Mouse (Mus musculus) midbrain, postnatal 0 days (tissue): ENCODE data around the gene Myo1c. TPM values are rescaled to one million over a fixed set of nuclear protein-coding genes. Genes with fewer than 3 reads are reported as not detected.
A peak's percentile ranks its signal among the peaks of the same experiment; 100 is the strongest.

Source experiments
- ATAC-seq: fragments of 200-750 bp; cut with Nextera tagmentation; 2 replicates; pipeline ENCODE4 v1.8.0; 2017; ENCODE audit warnings: moderate number of reproducible peaks, mild to moderate bottlenecking, moderate TSS enrichment, moderate library complexity; ENCODE audit not compliant: low FRiP score
- DNase-seq: peaks from one replicate; pipeline ENCODE4 v3.0.0-alpha.2; 2015; ENCODE audit warnings: low spot score
- H3K27ac ChIP-seq: fragments of 300-500 bp; sonication (generic); 2 replicates; pipeline ENCODE4 v1.5.1; 2014; ENCODE audit warnings: low read depth, mild to moderate bottlenecking, low read length, mixed read lengths
- H3K27me3 ChIP-seq: fragments of 300-500 bp; sonication (generic); 2 replicates; pipeline ENCODE4 v1.6.1; 2014; ENCODE audit warnings: low read length, control low read depth, mixed read lengths; ENCODE audit not compliant: insufficient read depth
- H3K36me3 ChIP-seq: fragments of 300-500 bp; sonication (generic); 2 replicates; pipeline ENCODE4 v1.6.1; 2014; ENCODE audit warnings: low read length, control low read depth, mixed read lengths; ENCODE audit not compliant: insufficient read depth
- H3K4me1 ChIP-seq: fragments of 300-500 bp; sonication (generic); 2 replicates; pipeline ENCODE4 v1.6.1; 2014; ENCODE audit warnings: mild to moderate bottlenecking, control low read depth, antibody characterized with exemption, low read length, mixed read lengths; ENCODE audit not compliant: insufficient read depth
- H3K4me2 ChIP-seq: fragments of 300-500 bp; sonication (generic); 2 replicates; pipeline ENCODE4 v1.6.1; 2014; ENCODE audit warnings: low read depth, mild to moderate bottlenecking, low read length, mixed read lengths; ENCODE audit not compliant: poor library complexity, severe bottlenecking
- H3K4me3 ChIP-seq: fragments of 300-500 bp; sonication (generic); 2 replicates; pipeline ENCODE4 v1.5.1; 2014; ENCODE audit warnings: low read depth, mild to moderate bottlenecking, low read length, moderate library complexity
- H3K9ac ChIP-seq: fragments of 300-500 bp; sonication (generic); replicated peaks from 2 replicates; pipeline ENCODE4 v1.6.1; 2014; ENCODE audit warnings: mild to moderate bottlenecking, low read length, moderate library complexity, mixed read lengths; ENCODE audit not compliant: poor library complexity, severe bottlenecking
- H3K9me3 ChIP-seq: fragments of 300-500 bp; sonication (generic); 2 replicates; pipeline ENCODE4 v1.6.1; 2016; ENCODE audit warnings: low read length, control low read depth
- CTCF ChIP-seq: IDR thresholded peaks from 2 replicates; pipeline ENCODE4 v1.5.1; 2016; ENCODE audit warnings: antibody characterized with exemption, mild to moderate bottlenecking
- WGBS: fragments of 180-500 bp; shearing (Covaris S2); extraction: QIAGEN DNeasy Blood & Tissue Kit; methylation state at CpG from one replicate; pipeline ENCODE4 v1.1.7; 2014; 5-methylcytosine and 5-hydroxymethylcytosine counted together
- polyA plus RNA-seq: library from polyadenylated mRNA; unstranded; fragments of >200 nt; fragmentation: Nextera tagmentation; extraction: Ambion mirVana; gene quantifications from 2 replicates; pipeline ENCODE4 v1.2.1, GENCODE M21; 2015
- total RNA-seq: library from RNA; depleted of rRNA; stranded (reverse); fragments of >200 nt; gene quantifications from 2 replicates; pipeline ENCODE4 v1.2.3, GENCODE M21; 2014

Myo1c gene
- total and polyA plus RNA-seq, 2 experiments from 2014 or later, result 7.7 to 22.8 TPM

GRCm38 (mm10) chr11:75700557-75700956, 50.3 kb downstream of the Myo1c start:
- ATAC-seq, result no peak

GRCm38 (mm10) chr11:75702761-75703160, 52.5 kb downstream of the Myo1c start:
- no peaks in the 10 kb centered on the region for H3K4me1 ChIP-seq
- H3K4me2 ChIP-seq, result no peak overlapping the region
- H3K9me3 ChIP-seq, result no peaks in the 10 kb centered on the region
- no peak overlapping the region for H3K9ac ChIP-seq
- H3K36me3 ChIP-seq, result peaks cover 25% of the 10 kb centered on the region
- no peaks in the 10 kb centered on the region for H3K27me3 ChIP-seq
- WGBS, result 94% methylated on average over 6 of the region's 6 CpGs
- TF ChIP-seq CTCF, result no peak
- ATAC-seq (no peak), DNase-seq (no peak)
- H3K4me3 ChIP-seq, result no peak overlapping the region
- no peak overlapping the region for H3K27ac ChIP-seq

More at GRCm38 (mm10) chr11:75700557-75700956, 50.3 kb downstream of the Myo1c start:
- Histone ChIP-seq H3K4me1 (no peaks in the 10 kb centered on the region), H3K4me2 (no peak overlapping the region), H3K4me3 (no peak overlapping the region), H3K27ac (no peak overlapping the region), H3K9ac (no peak overlapping the region), H3K9me3 (no peaks in the 10 kb centered on the region), H3K36me3 (peaks cover 29% of the 10 kb centered on the region), H3K27me3 (no peaks in the 10 kb centered on the region)
- TF ChIP-seq CTCF, result no peak
- no peak for DNase-seq
- WGBS, result 96% methylated on average over 5 of the region's 5 CpGs

DNA sequence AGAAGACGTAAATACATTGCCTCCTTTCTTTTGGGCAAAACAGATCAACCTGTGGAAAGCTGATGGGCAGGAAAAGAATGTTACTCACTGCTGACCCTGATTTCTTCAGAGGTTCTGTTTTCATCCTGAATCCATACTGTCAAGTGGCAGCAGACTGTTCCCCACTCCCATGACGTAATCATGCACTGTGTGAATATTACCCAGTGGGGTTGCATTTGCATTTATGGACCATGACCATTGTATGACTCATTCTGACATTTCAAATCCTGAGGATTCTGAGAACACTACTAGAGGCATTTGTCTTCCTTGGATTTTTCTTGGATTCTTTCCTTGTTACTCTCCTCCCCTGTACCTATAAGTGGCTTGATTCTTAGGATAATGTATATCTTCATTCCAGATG, 53.4 kb downstream of the Myo1c start:
- Histone ChIP-seq H3K9me3 (no peaks in the 10 kb centered on the region), H3K9ac (no peak overlapping the region), H3K27me3 (no peaks in the 10 kb centered on the region), H3K36me3 (peaks cover 23% of the 10 kb centered on the region), H3K4me2 (no peak overlapping the region), H3K4me1 (no peaks in the 10 kb centered on the region), H3K4me3 (no peak overlapping the region), H3K27ac (no peak overlapping the region)
- no peak for ATAC-seq
- DNase-seq, result no peak
- no peak for TF ChIP-seq CTCF
- WGBS, result 94% methylated on average over 2 of the region's 2 CpGs

DNA sequence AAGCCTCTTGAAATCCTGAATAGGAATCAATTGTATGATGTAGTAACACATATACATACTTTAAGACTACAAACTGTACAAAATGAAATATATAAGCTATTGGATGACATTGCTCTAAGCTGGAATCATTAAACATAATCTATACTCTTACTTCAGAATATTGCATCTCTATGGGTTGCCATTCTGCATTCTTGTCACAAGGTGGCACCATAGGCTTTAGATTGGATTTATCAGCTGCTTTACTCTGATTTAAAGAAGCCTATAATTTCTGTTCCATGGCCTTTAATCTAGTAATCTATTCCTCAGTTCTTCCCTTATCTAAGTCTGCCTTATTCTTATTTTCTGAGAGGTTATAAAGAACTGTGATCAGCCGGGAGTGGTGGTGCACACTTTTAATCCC, 63.6 kb downstream of the Myo1c start:
- Histone ChIP-seq H3K4me3 (no peak overlapping the region), H3K36me3 (no peaks in the 10 kb centered on the region), H3K27ac (no peak overlapping the region), H3K9me3 (no peaks in the 10 kb centered on the region), H3K4me2 (no peak overlapping the region), H3K9ac (no peak overlapping the region), H3K27me3 (no peaks in the 10 kb centered on the region), H3K4me1 (no peaks in the 10 kb centered on the region)
- ATAC-seq (no peak), DNase-seq (no peak)
- WGBS, result 94% methylated on average over 1 of the region's 1 CpGs
- TF ChIP-seq CTCF, result peak; percentile 69

- no peaks in the 10 kb centered on the region for H3K27me3 ChIP-seq
- H3K9me3 ChIP-seq, result no peaks in the 10 kb centered on the region
- H3K27ac ChIP-seq, result no peak overlapping the region
- no peak overlapping the region for H3K9ac ChIP-seq
- WGBS, result 15% methylated on average over 12 of the region's 12 CpGs
- no peak overlapping the region for H3K4me3 ChIP-seq
- DNase-seq (no peak), ATAC-seq (no peak)
- no peaks in the 10 kb centered on the region for H3K4me1 ChIP-seq
- TF ChIP-seq CTCF, result no peak
- no peak overlapping the region for H3K4me2 ChIP-seq
- no peaks in the 10 kb centered on the region for H3K36me3 ChIP-seq
Measured at GRCm38 (mm10) chr11:75715556-75715955, 65.3 kb downstream of the Myo1c start.

DNA sequence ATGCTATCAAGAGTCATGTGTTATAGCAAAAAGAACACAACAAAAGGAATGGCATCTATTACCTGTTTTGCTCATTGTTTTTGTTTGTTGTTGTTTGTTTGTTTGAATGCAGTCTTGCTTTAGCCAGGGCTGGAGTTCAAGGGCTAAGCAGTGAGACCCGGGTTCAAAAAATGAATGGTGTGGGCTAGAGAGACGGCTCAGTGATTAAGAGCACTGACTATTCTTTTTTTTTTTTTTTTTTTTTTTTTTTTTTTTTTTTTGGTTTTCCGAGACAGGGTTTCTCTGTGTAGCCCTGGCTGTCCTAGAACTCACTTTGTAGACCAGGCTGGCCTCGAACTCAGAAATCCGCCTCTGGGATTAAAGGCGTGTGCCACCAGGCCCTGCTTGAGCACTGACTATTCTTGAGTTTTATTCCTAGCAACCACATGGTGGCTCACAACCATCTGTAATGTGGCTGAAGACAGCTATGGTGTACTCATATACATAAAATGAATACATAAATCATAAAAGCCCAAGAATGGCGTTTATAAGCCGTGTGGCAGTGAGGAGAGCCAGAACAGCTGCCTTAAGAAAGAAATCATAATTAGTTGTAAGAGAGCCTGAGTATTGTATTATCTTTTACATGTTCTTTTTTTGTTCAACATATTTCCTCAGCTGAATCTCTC, 66.5 kb downstream of the Myo1c start:
- Histone ChIP-seq H3K36me3 (no peaks in the 10 kb centered on the region), H3K9ac (no peak overlapping the region), H3K9me3 (no peaks in the 10 kb centered on the region), H3K4me3 (no peak overlapping the region), H3K4me1 (no peaks in the 10 kb centered on the region), H3K27me3 (no peaks in the 10 kb centered on the region), H3K27ac (no peak overlapping the region), H3K4me2 (no peak overlapping the region)
- ATAC-seq (no peak), DNase-seq (no peak)
- WGBS, result 78% methylated on average over 8 of the region's 8 CpGs
- TF ChIP-seq CTCF, result peak; percentile 35; the same call in 1 of the 2 replicates
